Mouse (Mus musculus) kidney, adult 2 months (tissue): ENCODE measurements around the gene Lyg1. TPM values are rescaled to one million over a fixed set of nuclear protein-coding genes. Genes with fewer than 3 reads are reported as not detected.
A peak's percentile ranks its signal among the peaks of the same experiment; 100 is the strongest.
"Not testable (repeated sequence)": the region's sequence is repeated elsewhere in the genome, so short reads cannot be mapped to it uniquely, and the experiment has no call there.

Source experiments
- DNase-seq: peaks from one replicate; pipeline ENCODE4 v3.0.0; 2021
- H3K27ac ChIP-seq: fragments of 200-500 bp; 2 replicates; pipeline ENCODE4 v1.5.1; 2012; ENCODE audit warnings: low read depth, low read length, control low read depth, inconsistent platforms; ENCODE audit not compliant: insufficient read depth
- H3K27me3 ChIP-seq: fragments of 200-500 bp; replicated peaks from 2 replicates; pipeline ENCODE4 v1.6.1; 2012; ENCODE audit warnings: mild to moderate bottlenecking, moderate library complexity, low read length, inconsistent platforms; ENCODE audit not compliant: control insufficient read depth, insufficient read depth
- H3K36me3 ChIP-seq: fragments of 200-500 bp; 2 replicates; pipeline ENCODE4 v1.6.1; 2012; ENCODE audit warnings: mild to moderate bottlenecking, moderate library complexity, low read length, inconsistent platforms; ENCODE audit not compliant: control insufficient read depth, insufficient read depth
- H3K4me1 ChIP-seq: fragments of 200-500 bp; 2 replicates; pipeline ENCODE4 v1.6.1; 2011; ENCODE audit warnings: low read length; ENCODE audit not compliant: control insufficient read depth, insufficient read depth
- H3K4me3 ChIP-seq: fragments of 200-500 bp; 2 replicates; pipeline ENCODE4 v1.5.1; 2011; ENCODE audit warnings: mild to moderate bottlenecking, low read depth, low read length, control low read depth; ENCODE audit not compliant: insufficient read depth
- CTCF ChIP-seq: fragments of 200-500 bp; conservative IDR thresholded peaks from 2 replicates; pipeline ENCODE4 v1.5.1; 2011; ENCODE audit warnings: low read depth, mild to moderate bottlenecking, control low read depth, low read length, moderate library complexity, mixed read lengths; ENCODE audit not compliant: insufficient read depth, insufficient read length
- POLR2A ChIP-seq: fragments of 200-500 bp; IDR thresholded peaks from one replicate; pipeline ENCODE4 v1.6.1; 2011; ENCODE audit warnings: low read depth, low read length, control low read depth
- WGBS: fragments of 180-500 bp; shearing (Covaris S2); methylation state at CpG from one replicate; pipeline ENCODE4 v1.1.7; 2018; 5-methylcytosine and 5-hydroxymethylcytosine counted together
- polyA plus RNA-seq: library from polyadenylated mRNA; depleted of rRNA; stranded (reverse); fragments of >200 nt; gene quantifications from 2 replicates; pipeline ENCODE4 v1.2.3, GENCODE M21; 2012

Gene Lyg1
- polyA plus RNA-seq, 1 experiment, result not detected

GRCm38 (mm10) chr1:37997867-37998266 lies 40.3 kb upstream of the Lyg1 start, which contains the start of the genes Txndc9 and Eif5b:
Gene Txndc9 (minus strand): TSS chr1:37997893.
Gene Eif5b (plus strand): TSS chr1:37998010.
- H3K4me3 ChIP-seq, result peak within 1 kb of the TSS; percentile 93
- under 1% methylated on average over 50 of the region's 50 CpGs for WGBS

GRCm38 (mm10) chr1:37996877-37997484 lies 39.4 kb upstream of the Lyg1 start:
- H3K4me3 ChIP-seq, result peak overlapping the region; percentile 93
- 1% methylated on average over 42 of the region's 42 CpGs for WGBS
- TF ChIP-seq POLR2A (no peak), CTCF (no peak)
- peaks cover 3% of the 10 kb centered on the region; the same call in 1 of the 2 replicates for H3K4me1 ChIP-seq
- DNase-seq, result peak; percentile 100
- H3K36me3 ChIP-seq, result peaks cover 2% of the 10 kb centered on the region; the same call in 1 of the 2 replicates
- H3K27ac ChIP-seq, result peak overlapping the region; percentile 94
- no peaks in the 10 kb centered on the region for H3K27me3 ChIP-seq

More at GRCm38 (mm10) chr1:37997867-37998266, 40.3 kb upstream of the Lyg1 start, which contains the start of the genes Txndc9 and Eif5b:
- DNase-seq, result peak; percentile 97
- Histone ChIP-seq H3K36me3 (peaks cover 2% of the 10 kb centered on the region; the same call in 1 of the 2 replicates), H3K4me1 (peaks cover 3% of the 10 kb centered on the region; the same call in 1 of the 2 replicates), H3K27me3 (no peaks in the 10 kb centered on the region), H3K27ac (peak within 1 kb of the TSS; percentile 94)
- TF ChIP-seq POLR2A, result no peak
- peak; percentile 28; the same call in 1 of the 2 replicates for TF ChIP-seq CTCF

GRCm38 (mm10) chr1:37996226-37996625 lies 38.7 kb upstream of the Lyg1 start:
- H3K27ac ChIP-seq, result no peak overlapping the region
- H3K36me3 ChIP-seq, result peaks cover 4% of the 10 kb centered on the region; the same call in 1 of the 2 replicates
- WGBS, result 38% methylated on average over 3 of the region's 3 CpGs
- no peak for TF ChIP-seq POLR2A
- TF ChIP-seq CTCF, result no peak
- peak overlapping the region; percentile 67 for H3K4me3 ChIP-seq
- H3K27me3 ChIP-seq, result no peaks in the 10 kb centered on the region
- no peak for DNase-seq
- H3K4me1 ChIP-seq, result peaks cover 3% of the 10 kb centered on the region; the same call in 1 of the 2 replicates

GRCm38 (mm10) chr1:37987856-37988255 lies 30.3 kb upstream of the Lyg1 start:
- WGBS, result 87% methylated on average over 5 of the region's 5 CpGs
- Histone ChIP-seq H3K27me3 (no peaks in the 10 kb centered on the region), H3K4me3 (no peak overlapping the region), H3K27ac (no peak overlapping the region), H3K4me1 (no peaks in the 10 kb centered on the region), H3K36me3 (peaks cover 7% of the 10 kb centered on the region; the same call in 1 of the 2 replicates)
- TF ChIP-seq CTCF, result no peak
- TF ChIP-seq POLR2A, result no peak
- DNase-seq, result no peak

- peak; percentile 30 for DNase-seq
- H3K27me3 ChIP-seq, result no peaks in the 10 kb centered on the region
- H3K4me1 ChIP-seq, result no peaks in the 10 kb centered on the region
- H3K4me3 ChIP-seq, result no peak overlapping the region
- WGBS, result 78% methylated on average over 9 of the region's 9 CpGs
- TF ChIP-seq CTCF, result peak; percentile 66
- no peak for TF ChIP-seq POLR2A
- H3K27ac ChIP-seq, result no peak overlapping the region
- peaks cover 6% of the 10 kb centered on the region; the same call in 1 of the 2 replicates for H3K36me3 ChIP-seq
Measured at GRCm38 (mm10) chr1:37985764-37986323, 28.3 kb upstream of the Lyg1 start.

GRCm38 (mm10) chr1:37984326-37984725 lies 26.8 kb upstream of the Lyg1 start:
- no peaks in the 10 kb centered on the region for H3K27me3 ChIP-seq
- no peak overlapping the region for H3K27ac ChIP-seq
- DNase-seq, result no peak
- H3K4me1 ChIP-seq, result no peaks in the 10 kb centered on the region
- no peak overlapping the region for H3K4me3 ChIP-seq
- TF ChIP-seq POLR2A, result no peak
- TF ChIP-seq CTCF, result no peak
- H3K36me3 ChIP-seq, result peaks cover 6% of the 10 kb centered on the region; the same call in 1 of the 2 replicates
- 100% methylated on average over 1 of the region's 1 CpGs for WGBS

GRCm38 (mm10) chr1:37977303-37977702 lies 19.7 kb upstream of the Lyg1 start:
- Histone ChIP-seq H3K4me3 (no peak overlapping the region), H3K27ac (no peak overlapping the region), H3K4me1 (peaks cover 3% of the 10 kb centered on the region; the same call in 1 of the 2 replicates), H3K36me3 (no peaks in the 10 kb centered on the region), H3K27me3 (no peaks in the 10 kb centered on the region)
- no peak for DNase-seq
- 86% methylated on average over 7 of the region's 7 CpGs for WGBS
- TF ChIP-seq CTCF, result no peak
- TF ChIP-seq POLR2A, result no peak

GRCm38 (mm10) chr1:37976666-37977065 lies 19.1 kb upstream of the Lyg1 start:
- WGBS, result 41% methylated on average over 9 of the region's 9 CpGs
- H3K4me1 ChIP-seq, result not testable (repeated sequence)

More at GRCm38 (mm10) chr1:37976666-37977065, 19.1 kb upstream of the Lyg1 start:
- H3K4me3 ChIP-seq, H3K36me3 ChIP-seq, H3K27me3 ChIP-seq, H3K27ac ChIP-seq: not testable (repeated sequence)
- DNase-seq, result peak; percentile 90
